Mouse (Mus musculus) right cerebral cortex, postnatal 14 days (tissue): ENCODE measurements at regions not wholly inside any gene's neighbourhood (a gene's known extent, or its start where the extent isn't known, plus 50 kb on each side); places are given as distances from the start of the nearest gene placed in this dataset.
A peak's percentile ranks its signal among the peaks of the same experiment; 100 is the strongest.

Experiments
- DNase-seq: peaks from one replicate; pipeline ENCODE4 v3.0.0; 2022

- no peak for DNase-seq
These were observed 62.6 kb downstream of the Mcfd2 start for GRCm38 (mm10) chr17:87202958-87203720.

- DNase-seq: no peak
These were observed 63.2 kb downstream of the Mcfd2 start for GRCm38 (mm10) chr17:87202490-87202889.

- DNase-seq: peak; percentile 25
These were observed 65.0 kb downstream of the Mcfd2 start for GRCm38 (mm10) chr17:87200721-87201242.

- no peak for DNase-seq
These were observed 65.6 kb downstream of the Mcfd2 start for GRCm38 (mm10) chr17:87200134-87200533.

GRCm38 (mm10) chr17:87199134-87199533 is 66.6 kb downstream of the Mcfd2 start:
- DNase-seq: no peak

GRCm38 (mm10) chr17:87197434-87197833 is 68.3 kb downstream of the Mcfd2 start:
- no peak for DNase-seq

- DNase-seq: no peak
These were observed 71.1 kb downstream of the Mcfd2 start for GRCm38 (mm10) chr17:87194639-87195038.

- DNase-seq: no peak
These were observed 72.3 kb downstream of the Mcfd2 start for GRCm38 (mm10) chr17:87193482-87193881.

- DNase-seq: no peak
These were observed 76.1 kb downstream of the Mcfd2 start for GRCm38 (mm10) chr17:87189670-87190069.
